In genomic region chr2:169699862-169700511, GRCm38 (mm10) we compare ENCODE assay signal across 10 mouse cellular contexts.
DNase-seq lines count a peak whose midpoint lies in the region; ATAC-seq and TF ChIP-seq lines count a peak whose summit lies in the region.
"Had no signal": no experiment of that assay in that cellular context is flagged by ENCODE, and none has a peak within 500 bp of the region (broad histone marks: within the 10 kb centered on the region; RNA-seq: fewer than 3 reads in every experiment).

No protein-coding gene starts in this region.

- TF ChIP-seq EP300 in stomach, postnatal 0 days (optimal IDR thresholded peaks at IDR 0.05): no peak

- no peaks in the 10 kb centered on the region for H3K36me3 ChIP-seq in hindbrain, embryonic 10.5 days
- no peaks in the 10 kb centered on the region for H3K36me3 ChIP-seq in hindbrain, embryonic 14.5 days (replicated peaks; ENCODE audit: control insufficient read depth, insufficient read depth)
- peaks cover 4% of the 10 kb centered on the region; the same call in 1 of the 2 replicates for H3K36me3 ChIP-seq in heart, embryonic 10.5 days
- H3K36me3 ChIP-seq in liver, embryonic 12.5 days: no peaks in the 10 kb centered on the region
- H3K36me3 ChIP-seq in stomach, postnatal 0 days (ENCODE audit: control insufficient read depth, insufficient read depth, low read length): no peaks in the 10 kb centered on the region
- H3K36me3 ChIP-seq in forebrain, embryonic 12.5 days (replicated peaks): no peaks in the 10 kb centered on the region

- peak overlapping the region; percentile 35; the same call in 1 of the 2 replicates for H3K27ac ChIP-seq in hindbrain, embryonic 10.5 days
- no peak overlapping the region for H3K27ac ChIP-seq in hindbrain, embryonic 14.5 days
- peak overlapping the region; percentile 78 for H3K27ac ChIP-seq in heart, embryonic 10.5 days
- peak overlapping the region; percentile 33; the same call in 1 of the 2 replicates for H3K27ac ChIP-seq in liver, embryonic 12.5 days
- H3K27ac ChIP-seq in stomach, postnatal 0 days (replicated peaks): peak overlapping the region; percentile 71
- H3K27ac ChIP-seq in forebrain, embryonic 12.5 days: no peak overlapping the region

- ATAC-seq in hindbrain, embryonic 14.5 days (ENCODE audit: low FRiP score): no peak
- ATAC-seq in liver, embryonic 12.5 days: peak; percentile 42; the same call in 1 of the 2 replicates
- ATAC-seq in stomach, postnatal 0 days (ENCODE audit: low FRiP score, low TSS enrichment): peak; percentile 85
- ATAC-seq in forebrain, embryonic 12.5 days (ENCODE audit: low FRiP score): no peak
- ATAC-seq: activated CD4-positive, CD25-positive, alpha-beta regulatory T cell, adult 4 months; forebrain, postnatal 0 days had no signal

- peaks cover 7% of the 10 kb centered on the region; the same call in 1 of the 2 replicates for H3K4me1 ChIP-seq in hindbrain, embryonic 10.5 days (replicated peaks)
- 0 out of 2 replicates have a peak, but pooled peaks cover 3% of the 10 kb centered on the region for H3K4me1 ChIP-seq in hindbrain, embryonic 14.5 days (replicated peaks; ENCODE audit: control insufficient read depth, insufficient read depth, low read length)
- H3K4me1 ChIP-seq in heart, embryonic 10.5 days: peaks cover 56% of the 10 kb centered on the region
- H3K4me1 ChIP-seq in liver, embryonic 12.5 days: peaks cover 19% of the 10 kb centered on the region
- H3K4me1 ChIP-seq in stomach, postnatal 0 days (replicated peaks; ENCODE audit: control insufficient read depth, insufficient read depth): peaks cover 5% of the 10 kb centered on the region; the same call in 1 of the 2 replicates
- H3K4me1 ChIP-seq in forebrain, embryonic 12.5 days: peaks cover 2% of the 10 kb centered on the region; the same call in 1 of the 2 replicates

- H3K9ac ChIP-seq in hindbrain, embryonic 14.5 days: no peak overlapping the region
- no peak overlapping the region for H3K9ac ChIP-seq in liver, embryonic 12.5 days
- H3K9ac ChIP-seq in stomach, postnatal 0 days (ENCODE audit: low read length): no peak overlapping the region
- no peak overlapping the region for H3K9ac ChIP-seq in forebrain, embryonic 12.5 days
- H3K9ac ChIP-seq: forebrain, postnatal 0 days had no signal

- DNase-seq in hindbrain, embryonic 10.5 days (ENCODE audit: low spot score): no peak
- no peak for DNase-seq in hindbrain, embryonic 14.5 days (ENCODE audit: low spot score)
- peak; percentile 91 for DNase-seq in heart, embryonic 10.5 days (ENCODE audit: low spot score)
- peak; percentile 60 for DNase-seq in stomach, postnatal 0 days (ENCODE audit: low spot score)
- no peak for DNase-seq in thymus, postnatal 10 days (ENCODE audit: low spot score in 2 of 2)
- no peak for DNase-seq in frontal cortex, postnatal 36 days (ENCODE audit: low spot score in 2 of 2)
- DNase-seq: forebrain, postnatal 0 days had no signal

- H3K4me2 ChIP-seq in hindbrain, embryonic 14.5 days (replicated peaks): no peak overlapping the region
- H3K4me2 ChIP-seq in liver, embryonic 12.5 days: no peak overlapping the region
- H3K4me2 ChIP-seq in stomach, postnatal 0 days (replicated peaks; ENCODE audit: low read depth): no peak overlapping the region; the same call in 1 of the 2 replicates
- H3K4me2 ChIP-seq in forebrain, embryonic 12.5 days: no peak overlapping the region

- H3K4me3 ChIP-seq in hindbrain, embryonic 10.5 days: no peak overlapping the region
- H3K4me3 ChIP-seq in hindbrain, embryonic 14.5 days (replicated peaks; ENCODE audit: low read length): no peak overlapping the region
- H3K4me3 ChIP-seq in heart, embryonic 10.5 days: peak overlapping the region; percentile 12
- no peak overlapping the region for H3K4me3 ChIP-seq in liver, embryonic 12.5 days
- no peak overlapping the region for H3K4me3 ChIP-seq in stomach, postnatal 0 days (ENCODE audit: low read depth, low read length)
- no peak overlapping the region for H3K4me3 ChIP-seq in forebrain, embryonic 12.5 days (replicated peaks)

- H3K27me3 ChIP-seq in hindbrain, embryonic 10.5 days (ENCODE audit: insufficient read depth, poor library complexity, severe bottlenecking): no peaks in the 10 kb centered on the region
- H3K27me3 ChIP-seq in hindbrain, embryonic 14.5 days (ENCODE audit: control insufficient read depth, insufficient read depth, low read length): no peaks in the 10 kb centered on the region
- no peaks in the 10 kb centered on the region for H3K27me3 ChIP-seq in heart, embryonic 10.5 days (ENCODE audit: insufficient read depth, poor library complexity, severe bottlenecking)
- H3K27me3 ChIP-seq in liver, embryonic 12.5 days (replicated peaks): no peaks in the 10 kb centered on the region
- H3K27me3 ChIP-seq in stomach, postnatal 0 days (ENCODE audit: control insufficient read depth, insufficient read depth, low read length): no peaks in the 10 kb centered on the region
- no peaks in the 10 kb centered on the region for H3K27me3 ChIP-seq in forebrain, embryonic 12.5 days

- H3K9me3 ChIP-seq in hindbrain, embryonic 10.5 days: peaks cover 5% of the 10 kb centered on the region; the same call in 1 of the 2 replicates
- H3K9me3 ChIP-seq in hindbrain, embryonic 14.5 days (ENCODE audit: control insufficient read depth, low read length): no peaks in the 10 kb centered on the region
- no peaks in the 10 kb centered on the region for H3K9me3 ChIP-seq in heart, embryonic 10.5 days
- H3K9me3 ChIP-seq in liver, embryonic 12.5 days (replicated peaks): no peaks in the 10 kb centered on the region
- H3K9me3 ChIP-seq in stomach, postnatal 0 days (ENCODE audit: control insufficient read depth, low read length): no peaks in the 10 kb centered on the region
- H3K9me3 ChIP-seq in forebrain, embryonic 12.5 days: no peaks in the 10 kb centered on the region

- no peak; the same call in 1 of the 2 replicates for TF ChIP-seq CTCF in stomach, postnatal 0 days (IDR thresholded peaks at IDR 0.05; ENCODE audit: low read depth)

- 88% methylated on average over 7 of the region's 7 CpGs for WGBS in hindbrain, embryonic 10.5 days
- WGBS in hindbrain, embryonic 14.5 days: 84% methylated on average over 7 of the region's 7 CpGs
- WGBS in heart, embryonic 10.5 days: 13% methylated on average over 7 of the region's 7 CpGs
- 51% methylated on average over 7 of the region's 7 CpGs for WGBS in liver, embryonic 12.5 days (ENCODE audit: insufficient replicate concordance)
- WGBS in stomach, postnatal 0 days: 37% methylated on average over 7 of the region's 7 CpGs
- 85% methylated on average over 7 of the region's 7 CpGs for whole genome bisulfite sequencing in forebrain, embryonic 12.5 days

Comparison
In these comparisons a context has a peak if more than half of its experiments do, and no peak if none do; other contexts are left out.
1. H3K27ac ChIP-seq: peak in hindbrain, embryonic 10.5 days (single experiment), heart, embryonic 10.5 days (single experiment), liver, embryonic 12.5 days (single experiment) and stomach, postnatal 0 days (single experiment); none in hindbrain, embryonic 14.5 days (single experiment) and forebrain, embryonic 12.5 days (single experiment).
2. DNase-seq: peak in heart, embryonic 10.5 days (single experiment) and stomach, postnatal 0 days (single experiment); none in hindbrain, embryonic 10.5 days (single experiment), hindbrain, embryonic 14.5 days (single experiment), thymus, postnatal 10 days (0 of 2) and frontal cortex, postnatal 36 days (0 of 2).
3. ATAC-seq: peak in liver, embryonic 12.5 days (single experiment) and stomach, postnatal 0 days (single experiment); none in hindbrain, embryonic 14.5 days (single experiment) and forebrain, embryonic 12.5 days (single experiment).